Mouse (Mus musculus): Measurements from ENCODE around the gene Smad9.

- TF ChIP-seq EP300 (IDR thresholded peaks at IDR 0.05) (no peak), CTCF (IDR thresholded peaks at IDR 0.05) (no peak)
Measured at GRCm38 (mm10) chr3:54766811-54767210, 11.4 kb downstream of the Smad9 start.
